Mouse (Mus musculus) midbrain, embryonic 10.5 days (tissue): ENCODE measurements around the gene AC124502.3. TPM values are rescaled to one million over a fixed set of nuclear protein-coding genes. Genes with fewer than 3 reads are reported as not detected.
"Not testable (repeated sequence)": the region's sequence is repeated elsewhere in the genome, so short reads cannot be mapped to it uniquely, and the experiment has no call there.

Experiments used
- DNase-seq: peaks from one replicate; pipeline ENCODE4 v3.0.0-alpha.2; 2017; ENCODE audit warnings: low spot score
- H3K27ac ChIP-seq: fragments of 300-500 bp; sonication (generic); replicated peaks from 2 replicates; pipeline ENCODE4 v1.5.1; 2016; ENCODE audit warnings: mild to moderate bottlenecking
- H3K27me3 ChIP-seq: fragments of 300-500 bp; sonication (generic); 2 replicates; pipeline ENCODE4 v1.6.1; 2016; ENCODE audit warnings: low read depth, mild to moderate bottlenecking; ENCODE audit not compliant: poor library complexity, severe bottlenecking
- H3K36me3 ChIP-seq: fragments of 300-500 bp; sonication (generic); 2 replicates; pipeline ENCODE4 v1.6.1; 2016; ENCODE audit warnings: mild to moderate bottlenecking, moderate library complexity
- H3K4me1 ChIP-seq: fragments of 300-500 bp; sonication (generic); 2 replicates; pipeline ENCODE4 v1.6.1; 2016
- H3K4me3 ChIP-seq: fragments of 300-500 bp; sonication (generic); 2 replicates; pipeline ENCODE4 v1.5.1; 2016; ENCODE audit warnings: mild to moderate bottlenecking, moderate library complexity
- H3K9me3 ChIP-seq: fragments of 300-500 bp; sonication (generic); replicated peaks from 2 replicates; pipeline ENCODE4 v1.6.1; 2016; ENCODE audit warnings: mild to moderate bottlenecking
- WGBS: fragments of 180-500 bp; shearing (Covaris S2); methylation state at CpG from one replicate; pipeline ENCODE4 v1.1.7; 2016; 5-methylcytosine and 5-hydroxymethylcytosine counted together
- polyA plus RNA-seq: library from polyadenylated mRNA; unstranded; fragments of >200 nt; fragmentation: Nextera tagmentation; extraction: Ambion mirVana; gene quantifications from 2 replicates; pipeline ENCODE4 v1.2.1, GENCODE M21; 2016

The AC124502.3 gene
- polyA plus RNA-seq = 2.2 and 4.4 TPM in 2 replicates

GRCm38 (mm10) chr19:5038709-5039156 is at the start of gene AC124502.3, which contains the start of gene B4gat1:
Gene AC124502.3, plus strand, starts transcription at chr19:5038891.
Gene B4gat1, plus strand, starts transcription at chr19:5038826.
- Histone ChIP-seq H3K9me3 (no peaks in the 10 kb centered on the region), H3K4me3 (peak within 1 kb of the TSS; percentile 95), H3K4me1 (peaks cover 49% of the 10 kb centered on the region), H3K27me3 (peaks cover 9% of the 10 kb centered on the region), H3K27ac (peak within 1 kb of the TSS; percentile 92), H3K36me3 (peaks cover 14% of the 10 kb centered on the region)
- DNase-seq = peak; percentile 93
- WGBS = under 1% methylated on average over 44 of the region's 44 CpGs

GRCm38 (mm10) chr19:4989013-4989412 is 49.7 kb upstream of the AC124502.3 start:
- Histone ChIP-seq H3K9me3 (no peaks in the 10 kb centered on the region), H3K36me3 (no peaks in the 10 kb centered on the region), H3K27me3 (peaks cover 97% of the 10 kb centered on the region), H3K4me1 (peaks cover 15% of the 10 kb centered on the region), H3K4me3 (no peak overlapping the region; the same call in 1 of the 2 replicates), H3K27ac (no peak overlapping the region)
- 3% methylated on average over 13 of the region's 13 CpGs for WGBS
- peak; percentile 91 for DNase-seq

- no peaks in the 10 kb centered on the region for H3K9me3 ChIP-seq
- WGBS = 15% methylated on average over 47 of the region's 47 CpGs
- H3K27ac ChIP-seq = no peak overlapping the region
- no peaks in the 10 kb centered on the region for H3K36me3 ChIP-seq
- no peak for DNase-seq
- H3K4me3 ChIP-seq = peak overlapping the region; percentile 46
- H3K4me1 ChIP-seq = peaks cover 15% of the 10 kb centered on the region
- H3K27me3 ChIP-seq = peaks cover 91% of the 10 kb centered on the region
Measured at GRCm38 (mm10) chr19:4989434-4990255, 49.0 kb upstream of the AC124502.3 start.

GRCm38 (mm10) chr19:4990256-4990625 is 48.5 kb upstream of the AC124502.3 start, which contains the start of gene Npas4:
Gene Npas4, minus strand, starts transcription at chr19:4990316.
- Histone ChIP-seq H3K9me3 (no peaks in the 10 kb centered on the region), H3K27me3 (peaks cover 85% of the 10 kb centered on the region), H3K4me1 (peaks cover 15% of the 10 kb centered on the region), H3K27ac (no peak within 1 kb of the TSS), H3K36me3 (no peaks in the 10 kb centered on the region), H3K4me3 (peak within 1 kb of the TSS; percentile 46)
- 17% methylated on average over 4 of the region's 4 CpGs for WGBS
- DNase-seq = no peak

GRCm38 (mm10) chr19:4990716-4991115 is 48.0 kb upstream of the AC124502.3 start:
- 1% methylated on average over 21 of the region's 22 CpGs for WGBS
- no peak for DNase-seq
- H3K4me3 ChIP-seq = peak overlapping the region; percentile 35

GRCm38 (mm10) chr19:4992371-4992770 is 46.3 kb upstream of the AC124502.3 start:
- Histone ChIP-seq H3K36me3 (no peaks in the 10 kb centered on the region), H3K4me1 (peaks cover 15% of the 10 kb centered on the region), H3K27ac (no peak overlapping the region), H3K4me3 (no peak overlapping the region), H3K27me3 (peaks cover 69% of the 10 kb centered on the region), H3K9me3 (no peaks in the 10 kb centered on the region)
- 21% methylated on average over 8 of the region's 8 CpGs for WGBS
- DNase-seq = peak; percentile 28

More at GRCm38 (mm10) chr19:4990716-4991115, 48.0 kb upstream of the AC124502.3 start:
- H3K4me1 ChIP-seq = peaks cover 15% of the 10 kb centered on the region
- H3K9me3 ChIP-seq = no peaks in the 10 kb centered on the region
- no peaks in the 10 kb centered on the region for H3K36me3 ChIP-seq
- peaks cover 80% of the 10 kb centered on the region for H3K27me3 ChIP-seq
- H3K27ac ChIP-seq = no peak overlapping the region

GRCm38 (mm10) chr19:4992904-4993303 is 45.8 kb upstream of the AC124502.3 start:
- Histone ChIP-seq H3K36me3 (no peaks in the 10 kb centered on the region), H3K27me3 (peaks cover 66% of the 10 kb centered on the region), H3K9me3 (no peaks in the 10 kb centered on the region), H3K27ac (no peak overlapping the region), H3K4me1 (peaks cover 15% of the 10 kb centered on the region), H3K4me3 (no peak overlapping the region)
- WGBS = 14% methylated on average over 9 of the region's 9 CpGs
- no peak for DNase-seq

GRCm38 (mm10) chr19:4994043-4994442 is 44.6 kb upstream of the AC124502.3 start:
- Histone ChIP-seq H3K27me3 (peaks cover 58% of the 10 kb centered on the region), H3K4me1 (peaks cover 15% of the 10 kb centered on the region), H3K36me3 (no peaks in the 10 kb centered on the region), H3K9me3 (no peaks in the 10 kb centered on the region), H3K27ac (no peak overlapping the region), H3K4me3 (no peak overlapping the region)
- WGBS = 69% methylated on average over 5 of the region's 5 CpGs
- DNase-seq = no peak

- H3K4me3 ChIP-seq = no peak overlapping the region
- WGBS = 77% methylated on average over 6 of the region's 6 CpGs
- DNase-seq = no peak
- H3K27me3 ChIP-seq = peaks cover 33% of the 10 kb centered on the region
- no peaks in the 10 kb centered on the region for H3K36me3 ChIP-seq
- no peaks in the 10 kb centered on the region for H3K9me3 ChIP-seq
- H3K27ac ChIP-seq = no peak overlapping the region
- H3K4me1 ChIP-seq = peaks cover 10% of the 10 kb centered on the region
Measured at GRCm38 (mm10) chr19:4999445-5000140, 39.1 kb upstream of the AC124502.3 start.

- Histone ChIP-seq H3K9me3 (peaks cover 7% of the 10 kb centered on the region; the same call in 1 of the 2 replicates), H3K27ac (peak overlapping the region; percentile 81), H3K36me3 (no peaks in the 10 kb centered on the region), H3K4me1 (peaks cover 10% of the 10 kb centered on the region), H3K27me3 (peaks cover 33% of the 10 kb centered on the region), H3K4me3 (peak overlapping the region; percentile 58)
- WGBS = under 1% methylated on average over 39 of the region's 39 CpGs
- DNase-seq = peak; percentile 87
Measured at GRCm38 (mm10) chr19:5001666-5002406, 36.9 kb upstream of the AC124502.3 start.

GRCm38 (mm10) chr19:5003644-5004043 is 35.0 kb upstream of the AC124502.3 start:
- not testable (repeated sequence) for DNase-seq, H3K9me3 ChIP-seq, H3K36me3 ChIP-seq, H3K27ac ChIP-seq, H3K4me3 ChIP-seq
- peaks cover 10% of the 10 kb centered on the region for H3K4me1 ChIP-seq
- 60% methylated on average over 2 of the region's 2 CpGs for WGBS
- peaks cover 26% of the 10 kb centered on the region for H3K27me3 ChIP-seq

- no peak for DNase-seq
- no peak overlapping the region for H3K4me3 ChIP-seq
- no peak overlapping the region for H3K27ac ChIP-seq
- H3K36me3 ChIP-seq = no peaks in the 10 kb centered on the region
- 79% methylated on average over 4 of the region's 4 CpGs for WGBS
- peaks cover 7% of the 10 kb centered on the region; the same call in 1 of the 2 replicates for H3K9me3 ChIP-seq
- H3K27me3 ChIP-seq = peaks cover 15% of the 10 kb centered on the region; the same call in 1 of the 2 replicates
- peaks cover 10% of the 10 kb centered on the region for H3K4me1 ChIP-seq
Measured at GRCm38 (mm10) chr19:5004925-5005324, 33.8 kb upstream of the AC124502.3 start.
